Mouse (Mus musculus): Measurements from ENCODE around the gene Pik3c2b. TPM values are rescaled to one million over a fixed set of nuclear protein-coding genes. Genes with fewer than 3 reads are reported as not detected.

The Pik3c2b gene
- polyA plus RNA-seq, 1 experiment from 2014 or later = 6.4 TPM

DNA sequence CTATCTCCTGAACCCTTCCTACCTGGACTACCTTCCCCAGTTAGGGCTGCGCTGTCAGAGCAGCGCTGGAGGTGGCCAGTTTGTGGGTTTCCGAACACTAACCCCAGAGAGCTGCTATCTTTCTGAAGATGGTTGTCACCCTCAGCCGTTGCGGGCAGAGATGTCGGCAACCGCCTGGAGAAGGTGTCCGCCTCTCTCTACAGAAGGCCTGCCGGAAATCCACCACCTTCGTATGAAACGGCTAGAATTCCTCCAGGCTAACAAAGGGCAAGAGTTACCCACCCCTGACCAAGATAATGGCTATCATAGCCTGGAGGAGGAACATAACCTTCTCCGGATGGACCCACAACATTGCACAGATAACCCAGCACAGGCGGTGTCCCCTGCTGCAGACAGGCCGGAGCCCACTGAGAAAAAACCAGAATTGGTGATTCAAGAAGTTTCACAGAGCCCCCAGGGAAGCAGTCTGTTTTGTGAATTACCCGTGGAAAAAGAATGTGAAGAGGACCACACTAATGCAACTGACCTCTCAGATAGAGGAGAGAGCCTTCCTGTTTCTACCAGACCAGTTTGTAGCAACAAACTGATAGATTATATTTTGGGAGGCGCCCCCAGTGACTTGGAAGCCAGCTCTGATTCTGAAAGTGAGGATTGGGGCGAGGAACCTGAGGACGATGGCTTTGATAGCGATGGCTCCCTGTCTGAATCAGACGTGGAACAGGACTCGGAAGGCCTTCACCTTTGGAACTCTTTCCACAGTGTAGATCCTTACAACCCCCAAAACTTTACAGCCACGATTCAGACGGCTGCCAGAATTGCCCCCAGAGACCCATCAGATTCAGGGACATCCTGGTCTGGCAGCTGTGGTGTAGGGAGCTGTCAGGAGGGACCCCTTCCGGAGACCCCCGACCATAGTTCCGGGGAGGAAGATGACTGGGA is 87.2 kb downstream of the Pik3c2b start:
- H3K4me3 ChIP-seq (ENCODE audit: low read depth, low read length) = peak overlapping the region; percentile 98
- H3K36me3 ChIP-seq (ENCODE audit: control insufficient read depth, insufficient read depth, low read length) = peaks cover 15% of the 10 kb centered on the region
- 16% methylated on average over 26 of the region's 26 CpGs for WGBS
- peaks cover 21% of the 10 kb centered on the region for H3K4me1 ChIP-seq (ENCODE audit: control insufficient read depth, insufficient read depth, low read length)
- H3K27ac ChIP-seq (replicated peaks; ENCODE audit: low read depth, low read length) = no peak overlapping the region
- no peaks in the 10 kb centered on the region for H3K27me3 ChIP-seq (ENCODE audit: control insufficient read depth, insufficient read depth, low read length)
- no peaks in the 10 kb centered on the region for H3K9me3 ChIP-seq (ENCODE audit: control insufficient read depth, low read length)
- DNase-seq (ENCODE audit: low spot score) (no peak), ATAC-seq (ENCODE audit: insufficient number of reproducible peaks, low FRiP score, low TSS enrichment, low read depth) (no peak)
- peak overlapping the region; percentile 99 for H3K4me2 ChIP-seq (ENCODE audit: low read depth, severe bottlenecking)
- H3K9ac ChIP-seq (ENCODE audit: low read length) = peak overlapping the region; percentile 93

- no peak for DNase-seq (ENCODE audit: low spot score)
- no peak for ATAC-seq (ENCODE audit: insufficient number of reproducible peaks, low FRiP score, low TSS enrichment, low read depth)
- Histone ChIP-seq H3K36me3 (ENCODE audit: control insufficient read depth, insufficient read depth, low read length) (peaks cover 15% of the 10 kb centered on the region), H3K27me3 (ENCODE audit: control insufficient read depth, insufficient read depth, low read length) (no peaks in the 10 kb centered on the region), H3K4me3 (ENCODE audit: low read depth, low read length) (peak overlapping the region; percentile 98), H3K4me1 (ENCODE audit: control insufficient read depth, insufficient read depth, low read length) (peaks cover 21% of the 10 kb centered on the region), H3K27ac (replicated peaks; ENCODE audit: low read depth, low read length) (no peak overlapping the region), H3K9me3 (ENCODE audit: control insufficient read depth, low read length) (no peaks in the 10 kb centered on the region), H3K4me2 (ENCODE audit: low read depth, severe bottlenecking) (peak overlapping the region; percentile 99), H3K9ac (ENCODE audit: low read length) (peak overlapping the region; percentile 93)
- WGBS = 26% methylated on average over 2 of the region's 2 CpGs
These were observed 88.0 kb downstream of the Pik3c2b start for GRCm38 (mm10) chr1:133133425-133133824.

DNA sequence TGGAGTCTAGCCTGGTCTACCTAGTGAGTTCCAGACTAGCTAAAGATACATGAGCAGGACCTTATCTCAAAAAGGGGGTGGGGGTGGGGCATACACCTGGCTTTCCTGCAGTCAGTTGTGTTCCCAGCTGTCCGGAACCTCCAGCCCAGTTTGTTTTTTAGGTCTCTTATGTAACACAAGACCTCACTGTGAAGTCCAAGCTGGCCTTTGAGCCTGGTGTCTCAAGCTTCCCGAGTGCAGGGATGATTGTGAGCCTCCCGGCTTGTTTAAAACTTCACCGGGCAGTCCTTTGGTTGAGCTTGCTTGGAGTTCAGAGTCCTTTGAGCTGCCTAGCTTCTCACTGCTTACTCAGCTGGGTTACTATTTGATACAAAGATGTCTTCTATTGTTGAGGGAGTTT is 88.6 kb downstream of the Pik3c2b start:
- H3K9me3 ChIP-seq (ENCODE audit: control insufficient read depth, low read length) = no peaks in the 10 kb centered on the region
- peak overlapping the region; percentile 23; the same call in 1 of the 2 replicates for H3K9ac ChIP-seq (ENCODE audit: low read length)
- H3K4me2 ChIP-seq (ENCODE audit: low read depth, severe bottlenecking) = peak overlapping the region; percentile 99
- peaks cover 20% of the 10 kb centered on the region for H3K36me3 ChIP-seq (ENCODE audit: control insufficient read depth, insufficient read depth, low read length)
- peak overlapping the region; percentile 98 for H3K4me3 ChIP-seq (ENCODE audit: low read depth, low read length)
- WGBS = 41% methylated on average over 4 of the region's 4 CpGs
- H3K27me3 ChIP-seq (ENCODE audit: control insufficient read depth, insufficient read depth, low read length) = no peaks in the 10 kb centered on the region
- no peak for ATAC-seq (ENCODE audit: insufficient number of reproducible peaks, low FRiP score, low TSS enrichment, low read depth)
- H3K27ac ChIP-seq (replicated peaks; ENCODE audit: low read depth, low read length) = no peak overlapping the region
- peaks cover 21% of the 10 kb centered on the region for H3K4me1 ChIP-seq (ENCODE audit: control insufficient read depth, insufficient read depth, low read length)
- DNase-seq (ENCODE audit: low spot score) = no peak

DNA sequence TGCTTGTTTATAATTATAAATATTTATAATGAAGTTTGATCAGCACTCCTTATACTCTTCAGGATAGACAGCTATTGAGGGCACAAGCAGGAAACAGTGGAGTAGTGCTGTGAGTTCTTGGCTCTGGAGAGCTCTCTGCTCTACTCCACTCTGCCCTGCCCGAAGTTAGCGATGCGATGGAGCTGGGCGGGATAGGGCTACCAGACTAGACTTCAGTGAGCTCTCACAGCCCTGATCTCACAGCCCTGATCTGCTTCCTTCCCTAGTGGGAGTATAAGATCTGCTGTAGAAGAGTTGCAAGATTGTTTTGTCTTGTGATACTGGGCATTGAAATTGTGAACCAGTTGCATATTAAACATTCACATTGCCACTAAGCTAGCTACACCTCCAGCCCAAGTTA is 89.4 kb downstream of the Pik3c2b start:
- Histone ChIP-seq H3K4me3 (ENCODE audit: low read depth, low read length) (peak overlapping the region; percentile 98; the same call in 1 of the 2 replicates), H3K36me3 (ENCODE audit: control insufficient read depth, insufficient read depth, low read length) (peaks cover 20% of the 10 kb centered on the region)
- 69% methylated on average over 4 of the region's 4 CpGs for WGBS

DNA sequence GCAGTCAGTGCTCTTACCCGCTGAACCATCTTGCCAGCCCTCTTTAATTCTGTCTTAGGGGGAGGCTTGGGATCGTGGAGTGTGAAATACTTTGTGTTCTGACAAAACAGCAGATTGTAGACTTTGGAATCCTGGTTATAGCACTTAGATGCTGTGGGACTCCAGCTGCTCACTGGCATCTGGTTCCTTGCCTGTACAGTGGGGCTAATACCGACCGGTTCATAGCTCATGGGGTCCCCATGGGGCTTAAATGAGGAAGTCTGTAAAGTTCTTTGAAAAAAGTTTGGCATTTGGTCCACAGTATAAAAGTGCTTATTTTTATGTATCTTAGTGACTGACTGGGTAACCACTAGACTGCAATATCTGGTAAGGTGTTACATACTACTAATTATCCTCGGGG is 90.3 kb downstream of the Pik3c2b start:
- ATAC-seq (ENCODE audit: insufficient number of reproducible peaks, low FRiP score, low TSS enrichment, low read depth) (no peak), DNase-seq (ENCODE audit: low spot score) (no peak)
- no peak overlapping the region for H3K27ac ChIP-seq (replicated peaks; ENCODE audit: low read depth, low read length)
- no peak overlapping the region for H3K4me3 ChIP-seq (ENCODE audit: low read depth, low read length)
- H3K9me3 ChIP-seq (ENCODE audit: control insufficient read depth, low read length) = no peaks in the 10 kb centered on the region
- peaks cover 21% of the 10 kb centered on the region for H3K36me3 ChIP-seq (ENCODE audit: control insufficient read depth, insufficient read depth, low read length)
- WGBS = 73% methylated on average over 5 of the region's 5 CpGs
- no peak overlapping the region for H3K9ac ChIP-seq (ENCODE audit: low read length)
- H3K27me3 ChIP-seq (ENCODE audit: control insufficient read depth, insufficient read depth, low read length) = no peaks in the 10 kb centered on the region
- no peak overlapping the region for H3K4me2 ChIP-seq (ENCODE audit: low read depth, severe bottlenecking)
- H3K4me1 ChIP-seq (ENCODE audit: control insufficient read depth, insufficient read depth, low read length) = peaks cover 21% of the 10 kb centered on the region

More for the DNA sequence above, 89.4 kb downstream of the Pik3c2b start:
- DNase-seq (ENCODE audit: low spot score) (no peak), ATAC-seq (ENCODE audit: insufficient number of reproducible peaks, low FRiP score, low TSS enrichment, low read depth) (no peak)
- peaks cover 21% of the 10 kb centered on the region for H3K4me1 ChIP-seq (ENCODE audit: control insufficient read depth, insufficient read depth, low read length)
- H3K9ac ChIP-seq (ENCODE audit: low read length) = no peak overlapping the region
- no peaks in the 10 kb centered on the region for H3K27me3 ChIP-seq (ENCODE audit: control insufficient read depth, insufficient read depth, low read length)
- no peak overlapping the region for H3K27ac ChIP-seq (replicated peaks; ENCODE audit: low read depth, low read length)
- peak overlapping the region; percentile 99 for H3K4me2 ChIP-seq (ENCODE audit: low read depth, severe bottlenecking)
- no peaks in the 10 kb centered on the region for H3K9me3 ChIP-seq (ENCODE audit: control insufficient read depth, low read length)

DNA sequence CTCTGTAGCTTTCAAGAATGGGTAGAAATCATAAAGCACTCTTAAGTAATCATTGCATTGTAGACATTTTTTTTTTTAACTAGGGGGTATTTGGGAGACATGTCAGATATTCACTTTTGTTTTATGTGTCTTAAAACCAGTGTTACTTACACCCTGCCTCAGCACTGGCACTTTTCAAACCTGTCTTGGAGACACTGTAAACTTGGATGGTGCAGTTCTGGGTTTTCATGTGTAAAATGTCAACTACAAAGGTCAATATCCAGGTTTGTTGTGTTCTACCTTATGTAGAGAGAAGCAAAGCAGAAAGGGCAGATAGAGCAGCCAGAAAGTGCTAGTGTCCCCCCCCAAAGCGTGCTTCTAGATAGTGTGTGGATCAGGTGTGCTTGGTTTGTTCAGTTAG is 92.9 kb downstream of the Pik3c2b start:
- no peak overlapping the region for H3K27ac ChIP-seq (replicated peaks; ENCODE audit: low read depth, low read length)

DNA sequence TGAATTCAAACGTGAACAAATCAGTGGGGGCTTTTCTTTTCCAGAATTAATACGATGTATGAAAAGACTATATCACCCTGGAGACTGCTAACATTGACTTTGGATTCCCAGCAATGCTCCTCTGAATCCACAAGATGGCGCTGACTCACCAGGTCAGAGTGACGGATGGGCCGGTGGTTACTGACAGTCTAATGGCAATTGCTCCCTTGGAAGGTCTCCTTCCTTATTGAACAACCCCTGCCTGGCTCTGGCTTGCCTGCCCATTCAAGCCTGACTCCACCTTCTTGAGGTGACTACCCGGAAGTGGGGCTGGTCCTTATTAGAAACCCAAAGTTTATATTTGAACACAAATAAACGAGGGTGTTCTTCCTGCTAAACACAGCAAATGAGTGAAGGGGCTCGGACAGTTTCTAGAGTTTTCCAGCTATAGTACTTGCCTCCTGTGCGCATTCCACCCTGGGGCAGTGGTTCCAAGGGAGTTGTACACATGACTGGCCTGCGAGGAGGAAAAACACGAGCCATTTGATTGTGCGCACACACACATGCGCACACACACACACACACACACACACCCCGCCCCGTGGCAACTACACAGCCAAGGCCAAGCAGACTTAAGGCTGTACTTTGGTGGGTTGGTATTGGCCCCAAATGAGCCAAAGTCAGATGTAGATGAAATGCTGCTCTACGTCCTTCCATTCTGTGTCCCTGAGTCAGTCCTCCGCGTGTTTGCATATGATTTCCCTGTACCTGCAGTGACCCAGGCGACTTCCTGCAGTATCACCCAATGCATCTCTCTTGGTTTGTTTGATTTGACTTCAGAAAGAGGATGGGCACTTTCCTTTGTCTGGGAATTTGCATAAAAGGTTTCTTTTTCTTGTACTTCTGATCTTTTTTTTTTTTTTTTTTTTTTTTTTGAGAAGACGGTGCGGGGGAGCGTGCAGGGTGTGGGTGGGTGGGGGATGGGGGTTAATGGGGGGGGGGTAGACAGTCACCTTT is 100.8 kb downstream of the Pik3c2b start:
- no peaks in the 10 kb centered on the region for H3K9me3 ChIP-seq (ENCODE audit: control insufficient read depth, low read length)
- WGBS = 63% methylated on average over 22 of the region's 22 CpGs
- H3K27ac ChIP-seq (replicated peaks; ENCODE audit: low read depth, low read length) = no peak overlapping the region
- no peaks in the 10 kb centered on the region for H3K27me3 ChIP-seq (ENCODE audit: control insufficient read depth, insufficient read depth, low read length)
- peaks cover 2% of the 10 kb centered on the region for H3K36me3 ChIP-seq (ENCODE audit: control insufficient read depth, insufficient read depth, low read length)
- H3K9ac ChIP-seq (ENCODE audit: low read length) = no peak overlapping the region
- H3K4me2 ChIP-seq (ENCODE audit: low read depth, severe bottlenecking) = no peak overlapping the region
- H3K4me3 ChIP-seq (ENCODE audit: low read depth, low read length) = no peak overlapping the region
- ATAC-seq (ENCODE audit: insufficient number of reproducible peaks, low FRiP score, low TSS enrichment, low read depth) = 0 out of 2 replicates have a peak, but pooled peaks have one; percentile 54
- H3K4me1 ChIP-seq (ENCODE audit: control insufficient read depth, insufficient read depth, low read length) = no peaks in the 10 kb centered on the region
- DNase-seq (ENCODE audit: low spot score) = peak; percentile 64

More for the DNA sequence above, 92.9 kb downstream of the Pik3c2b start:
- DNase-seq (ENCODE audit: low spot score) (no peak), ATAC-seq (ENCODE audit: insufficient number of reproducible peaks, low FRiP score, low TSS enrichment, low read depth) (no peak)
- WGBS = 100% methylated on average over 1 of the region's 1 CpGs
- H3K36me3 ChIP-seq (ENCODE audit: control insufficient read depth, insufficient read depth, low read length) = peaks cover 27% of the 10 kb centered on the region
- H3K4me2 ChIP-seq (ENCODE audit: low read depth, severe bottlenecking) = no peak overlapping the region
- H3K9ac ChIP-seq (ENCODE audit: low read length) = no peak overlapping the region
- peaks cover 12% of the 10 kb centered on the region for H3K4me1 ChIP-seq (ENCODE audit: control insufficient read depth, insufficient read depth, low read length)
- H3K4me3 ChIP-seq (ENCODE audit: low read depth, low read length) = no peak overlapping the region
- H3K9me3 ChIP-seq (ENCODE audit: control insufficient read depth, low read length) = no peaks in the 10 kb centered on the region
- no peaks in the 10 kb centered on the region for H3K27me3 ChIP-seq (ENCODE audit: control insufficient read depth, insufficient read depth, low read length)

- Histone ChIP-seq H3K4me1 (ENCODE audit: control insufficient read depth, insufficient read depth, low read length) (no peaks in the 10 kb centered on the region), H3K27ac (replicated peaks; ENCODE audit: low read depth, low read length) (no peak overlapping the region), H3K4me3 (ENCODE audit: low read depth, low read length) (no peak overlapping the region), H3K36me3 (ENCODE audit: control insufficient read depth, insufficient read depth, low read length) (no peaks in the 10 kb centered on the region; the same call in 1 of the 2 replicates), H3K4me2 (ENCODE audit: low read depth, severe bottlenecking) (no peak overlapping the region), H3K27me3 (ENCODE audit: control insufficient read depth, insufficient read depth, low read length) (no peaks in the 10 kb centered on the region), H3K9ac (ENCODE audit: low read length) (no peak overlapping the region), H3K9me3 (ENCODE audit: control insufficient read depth, low read length) (no peaks in the 10 kb centered on the region)
- no peak for ATAC-seq (ENCODE audit: insufficient number of reproducible peaks, low FRiP score, low TSS enrichment, low read depth)
- 87% methylated on average over 5 of the region's 5 CpGs for WGBS
- no peak for DNase-seq (ENCODE audit: low spot score)
These were observed 101.9 kb downstream of the Pik3c2b start for GRCm38 (mm10) chr1:133147324-133147723.

All from limb, embryonic 11.5 days (tissue).